Mouse (Mus musculus) G1E (cell line): ENCODE results near the gene Sacs.

Experiments used
- CTCF ChIP-seq: IDR thresholded peaks from 2 replicates; pipeline ENCODE4 v1.5.1; 2012; ENCODE audit warnings: low read depth, low read length, inconsistent platforms, mixed read lengths
- POLR2AphosphoS5 ChIP-seq: IDR thresholded peaks from 2 replicates; pipeline ENCODE4 v1.6.1; 2012; ENCODE audit warnings: low read depth, low read length, inconsistent platforms; ENCODE audit not compliant: insufficient replicate concordance
- TAL1 ChIP-seq: conservative IDR thresholded peaks from 2 replicates; pipeline ENCODE4 v1.6.1; 2012; ENCODE audit warnings: low read depth, low read length, inconsistent platforms, mixed read lengths

DNA sequence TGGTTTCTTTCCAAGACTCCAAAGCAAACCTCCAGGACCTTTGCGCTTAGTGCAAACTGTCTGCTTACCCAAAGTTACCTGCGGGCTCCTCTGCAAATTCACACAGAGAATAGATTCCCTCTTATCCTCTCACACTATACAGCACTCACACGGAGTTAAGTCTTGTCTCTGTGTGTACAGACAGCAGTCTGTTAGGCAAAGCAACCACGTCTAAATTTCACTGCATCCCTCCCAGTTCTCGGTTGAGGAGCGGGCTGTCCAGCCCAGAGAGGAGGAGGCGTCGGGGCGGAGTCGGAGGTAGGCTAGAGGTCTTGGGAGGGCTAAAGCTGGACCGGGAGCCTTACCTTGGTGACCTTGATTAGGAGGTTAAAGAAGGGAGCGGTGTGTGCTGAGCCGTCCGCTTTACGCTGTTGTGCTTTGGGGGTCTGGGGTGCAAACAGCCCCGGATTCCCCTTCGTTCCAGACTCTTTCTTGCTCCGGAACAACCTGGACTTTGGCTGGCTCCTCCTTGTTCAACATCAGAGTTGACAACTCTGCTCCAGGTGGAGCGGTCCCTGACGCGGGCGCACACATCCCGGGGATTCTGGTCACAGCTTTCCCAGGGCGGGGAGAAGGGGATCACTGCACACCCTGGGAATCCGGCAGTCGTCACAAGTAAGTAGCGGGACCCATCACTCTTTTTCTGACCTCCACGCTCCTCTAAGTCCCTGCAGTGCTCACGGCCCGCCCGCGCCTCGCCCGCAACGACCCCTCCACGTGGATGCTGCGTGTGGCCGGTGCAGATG is 136.3 kb downstream of the Sacs start:
- TF ChIP-seq TAL1 (no peak), CTCF (no peak), POLR2AphosphoS5 (no peak)
